Mouse (Mus musculus): ENCODE results near the gene Mmp9. TPM values are rescaled to one million over a fixed set of nuclear protein-coding genes. Genes with fewer than 3 reads are reported as not detected.

The Mmp9 gene
- total RNA-seq, 2 experiments from 2014 or later, result 21.5 to 41.1 TPM

DNA sequence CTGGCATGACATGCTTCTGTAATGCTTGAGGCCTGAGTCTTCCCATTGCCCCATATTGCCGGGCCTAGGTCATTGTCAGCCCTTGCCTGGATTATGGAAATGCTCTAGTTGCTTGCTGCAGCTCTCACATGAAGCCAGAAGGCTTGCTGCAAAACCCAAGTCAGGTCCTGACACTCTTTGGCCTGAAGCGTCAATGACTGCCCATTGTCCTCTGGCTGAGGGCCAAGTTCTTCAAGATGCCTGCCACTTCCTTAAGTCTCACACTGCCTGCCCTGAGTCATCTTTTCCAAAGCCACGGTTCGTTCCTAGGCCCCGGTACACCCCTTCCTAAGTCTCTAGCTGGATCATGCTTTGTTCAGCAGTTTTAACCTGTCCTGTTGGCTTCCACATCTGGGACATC is 32.1 kb downstream of the Mmp9 start:
- no peak for ATAC-seq (replicated peaks; ENCODE audit: low FRiP score, poor library complexity, severe bottlenecking)

- ATAC-seq (replicated peaks; ENCODE audit: low FRiP score, poor library complexity, severe bottlenecking), result no peak
Measured at GRCm38 (mm10) chr2:164975611-164976010, 35.0 kb downstream of the Mmp9 start.

- no peak for ATAC-seq (replicated peaks; ENCODE audit: low FRiP score, poor library complexity, severe bottlenecking)
Measured at GRCm38 (mm10) chr2:164979749-164980148, 39.2 kb downstream of the Mmp9 start.

DNA sequence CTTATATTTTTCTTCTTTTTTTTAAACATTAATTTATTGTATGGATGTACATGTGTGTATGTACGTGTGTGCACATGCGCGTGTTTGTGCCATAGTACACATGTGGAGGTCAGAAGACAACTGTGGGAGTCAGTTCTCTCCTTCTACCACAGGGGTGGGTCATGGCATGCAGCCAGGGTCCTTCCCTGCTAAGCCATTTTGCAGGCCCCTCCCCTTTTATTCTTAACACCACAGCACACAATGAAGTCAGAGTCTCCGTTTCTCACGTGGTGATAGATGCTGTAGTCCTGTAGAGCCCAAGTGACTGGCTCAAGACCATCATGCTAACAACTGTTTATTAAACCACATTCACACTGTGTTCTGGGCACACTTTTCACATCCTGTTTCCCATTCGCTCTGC is 45.4 kb downstream of the Mmp9 start:
- ATAC-seq (replicated peaks; ENCODE audit: low FRiP score, poor library complexity, severe bottlenecking), result no peak

- ATAC-seq (replicated peaks; ENCODE audit: low FRiP score, poor library complexity, severe bottlenecking), result no peak
Measured at GRCm38 (mm10) chr2:164986371-164987027, 45.9 kb downstream of the Mmp9 start.

DNA sequence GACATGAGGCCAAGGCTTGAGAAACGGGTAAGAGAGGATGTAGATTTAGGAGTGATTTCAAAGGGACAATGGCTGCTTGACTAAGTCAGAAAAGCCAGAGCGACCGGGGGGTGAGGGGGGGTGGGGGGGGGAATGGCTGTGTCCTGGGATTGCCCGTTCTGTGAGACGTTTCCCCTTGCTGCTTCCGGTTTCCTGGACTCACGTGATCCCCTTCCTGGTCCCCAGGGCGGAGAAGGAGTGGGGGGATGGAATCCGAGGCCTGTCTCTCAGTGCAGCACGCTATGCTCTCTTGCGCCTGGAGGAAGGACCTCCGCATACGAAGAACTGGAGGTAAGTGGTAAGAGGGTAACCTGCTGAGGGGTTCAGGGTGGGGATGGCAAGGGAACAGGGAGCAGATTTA is 48.2 kb downstream of the Mmp9 start:
- no peak for ATAC-seq (replicated peaks; ENCODE audit: low FRiP score, poor library complexity, severe bottlenecking)

DNA sequence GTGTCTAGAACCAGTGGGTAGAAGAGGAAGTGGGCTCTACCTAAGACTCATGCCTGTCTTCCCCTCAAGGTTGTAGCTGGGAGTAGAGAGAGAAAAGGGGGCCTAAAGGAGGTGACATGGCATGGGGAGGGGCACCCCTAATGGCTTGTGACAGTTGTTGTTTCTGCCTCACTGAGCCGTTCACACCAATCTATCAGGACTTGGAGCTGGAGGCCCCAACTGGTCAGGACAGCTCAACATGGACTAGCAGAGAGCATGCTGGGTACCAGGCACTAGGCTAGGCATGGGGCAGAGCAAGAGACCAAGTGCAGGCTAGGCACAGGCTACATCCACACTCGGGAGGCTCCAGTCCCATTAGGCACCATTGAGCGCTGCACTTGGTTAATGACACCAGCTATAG is 50.5 kb downstream of the Mmp9 start:
- no peak for ATAC-seq (replicated peaks; ENCODE audit: low FRiP score, poor library complexity, severe bottlenecking)

- ATAC-seq (replicated peaks; ENCODE audit: low FRiP score, poor library complexity, severe bottlenecking), result no peak
Measured at GRCm38 (mm10) chr2:164991808-164992207, 51.2 kb downstream of the Mmp9 start.

- no peak for ATAC-seq (replicated peaks; ENCODE audit: low FRiP score, poor library complexity, severe bottlenecking)
Measured at GRCm38 (mm10) chr2:164994156-164994555, 53.6 kb downstream of the Mmp9 start.

DNA sequence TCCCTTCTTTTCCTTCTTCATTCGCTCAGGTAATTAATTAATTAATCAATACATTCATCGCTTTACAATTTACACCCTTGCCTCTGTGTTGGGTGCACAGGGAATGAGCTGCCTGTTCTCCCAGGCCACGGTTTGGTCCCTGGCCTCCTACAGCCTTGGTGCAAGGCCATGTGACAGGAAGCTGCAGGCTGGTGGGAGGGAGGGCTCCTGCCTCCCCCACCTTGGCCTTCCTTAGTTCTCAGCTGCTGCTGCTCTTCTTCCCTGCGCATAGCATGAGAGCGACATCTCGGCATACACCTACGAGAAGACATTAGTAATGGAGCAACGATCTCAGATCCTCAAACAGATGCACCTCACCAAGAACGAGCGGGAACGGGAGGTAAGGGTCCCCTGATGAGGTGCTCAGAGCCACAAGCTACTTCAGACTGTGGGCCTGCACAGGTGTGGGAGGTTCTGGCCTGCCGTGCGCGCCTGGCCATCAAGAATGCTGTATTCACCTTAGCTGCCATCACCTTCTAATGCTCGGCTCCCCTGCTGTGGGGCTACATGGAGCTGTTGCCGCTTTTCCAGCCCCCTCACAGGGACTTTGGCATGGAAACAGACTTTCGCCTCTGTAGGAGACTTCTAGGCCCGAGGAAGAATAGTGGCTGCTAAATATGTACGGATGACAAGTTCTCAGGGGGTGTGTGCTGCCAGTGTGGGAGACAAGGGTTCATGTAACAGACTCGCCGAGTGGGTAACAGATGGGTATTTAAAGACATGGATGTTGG is 54.3 kb downstream of the Mmp9 start:
- ATAC-seq (replicated peaks; ENCODE audit: low FRiP score, poor library complexity, severe bottlenecking), result no peak

- no peak for ATAC-seq (replicated peaks; ENCODE audit: low FRiP score, poor library complexity, severe bottlenecking)
Measured at GRCm38 (mm10) chr2:164995976-164996375, 55.4 kb downstream of the Mmp9 start.

DNA sequence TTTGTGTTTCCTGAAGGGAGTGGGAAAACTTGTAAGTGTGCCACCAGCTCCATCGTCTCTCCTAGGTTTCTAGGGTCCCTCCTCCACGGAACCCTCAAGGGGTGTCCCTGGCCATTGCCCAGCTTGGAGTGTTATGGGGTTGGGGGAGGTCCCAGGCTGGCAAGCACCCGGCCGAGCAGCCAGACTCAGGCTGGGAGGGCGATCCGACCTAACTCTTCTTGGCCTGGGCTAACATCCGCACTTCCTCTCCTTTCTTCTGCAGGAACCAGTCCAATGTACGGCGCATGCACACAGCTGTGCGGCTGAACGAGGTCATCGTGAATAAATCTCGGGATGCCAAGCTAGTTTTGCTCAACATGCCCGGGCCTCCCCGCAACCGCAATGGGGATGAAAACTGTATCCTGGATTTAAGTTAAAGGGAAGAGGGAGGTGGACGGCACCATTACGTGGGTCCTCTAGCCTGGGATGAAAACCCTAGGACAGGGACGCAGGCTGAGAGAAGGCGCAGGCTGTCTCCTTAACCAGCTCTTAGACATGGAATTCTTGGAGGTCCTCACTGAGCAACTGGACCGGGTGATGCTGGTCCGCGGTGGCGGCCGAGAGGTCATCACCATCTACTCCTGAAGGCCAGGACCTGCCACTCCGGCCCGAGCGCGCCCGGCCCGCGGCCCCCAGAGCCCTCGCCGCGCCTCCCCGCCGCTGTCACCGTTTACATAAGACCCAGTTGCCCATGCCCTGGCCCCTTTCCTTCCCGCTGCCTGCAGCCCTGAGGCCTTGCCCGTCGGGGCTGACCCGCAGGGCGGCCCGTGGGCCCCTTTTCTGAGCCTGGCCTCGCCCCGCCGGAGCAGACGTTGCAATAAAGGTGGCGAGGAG is 56.5 kb downstream of the Mmp9 start:
- no peak for ATAC-seq (replicated peaks; ENCODE audit: low FRiP score, poor library complexity, severe bottlenecking)

- ATAC-seq (replicated peaks; ENCODE audit: low FRiP score, poor library complexity, severe bottlenecking), result no peak
Measured at GRCm38 (mm10) chr2:164997721-164998428, 57.3 kb downstream of the Mmp9 start.

- no peak for ATAC-seq (replicated peaks; ENCODE audit: low FRiP score, poor library complexity, severe bottlenecking)
Measured at GRCm38 (mm10) chr2:165001958-165002357, 61.4 kb downstream of the Mmp9 start.

DNA sequence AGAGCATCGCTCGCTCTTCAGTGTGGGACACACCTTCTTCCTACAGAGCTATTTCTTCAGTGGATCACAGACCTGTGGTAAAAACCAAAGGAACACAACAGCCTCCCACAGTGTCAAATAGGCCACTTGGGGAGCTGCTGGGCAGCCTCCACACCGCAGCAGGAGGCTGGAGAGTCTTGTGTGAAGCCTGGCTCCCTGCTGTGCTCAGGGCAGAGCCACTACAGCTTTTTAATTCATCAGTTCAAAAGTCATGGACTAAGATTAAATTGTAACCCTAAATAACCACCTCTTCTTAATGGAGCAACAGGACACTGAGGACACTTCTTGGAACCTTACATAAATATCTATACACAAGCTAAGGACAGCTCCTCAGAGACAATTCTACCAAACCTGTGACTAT is 62.5 kb downstream of the Mmp9 start:
- no peak for ATAC-seq (replicated peaks; ENCODE audit: low FRiP score, poor library complexity, severe bottlenecking)

DNA sequence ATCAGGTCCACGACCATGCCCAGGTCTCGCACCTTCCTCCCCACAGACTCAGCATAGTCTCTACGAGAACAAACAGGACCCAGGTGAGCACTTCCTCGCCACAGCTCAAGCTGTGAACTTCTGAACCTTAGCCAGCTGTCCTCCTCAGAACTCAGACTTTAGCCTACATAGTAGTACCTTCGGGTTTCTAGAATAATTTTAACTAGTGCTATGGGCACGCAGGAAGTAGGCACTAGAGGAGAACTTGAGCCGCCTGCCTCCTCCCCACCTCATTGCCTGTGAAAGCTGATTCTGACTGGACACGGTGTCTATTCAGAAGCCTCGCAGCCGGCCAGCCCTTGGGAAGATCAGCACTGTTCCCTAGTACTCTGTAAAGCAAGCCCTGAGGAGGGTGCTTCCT is 63.7 kb downstream of the Mmp9 start:
- ATAC-seq (replicated peaks; ENCODE audit: low FRiP score, poor library complexity, severe bottlenecking), result no peak
